Mouse (Mus musculus): ENCODE measurements at regions not wholly inside any gene's neighbourhood (a gene's known extent, or its start where the extent isn't known, plus 50 kb on each side); places are given as distances from the start of the nearest gene placed in this dataset.

GRCm38 (mm10) chr16:77237272-77237603, 223.7 kb downstream of the Usp25 start:
- DNase-seq (ENCODE audit: low spot score): no peak

GRCm38 (mm10) chr16:77236509-77237271, 223.2 kb downstream of the Usp25 start:
- peak; percentile 8 for DNase-seq (ENCODE audit: low spot score)

GRCm38 (mm10) chr16:77236021-77236420, 222.5 kb downstream of the Usp25 start:
- DNase-seq (ENCODE audit: low spot score): no peak

GRCm38 (mm10) chr16:77235449-77235848, 221.9 kb downstream of the Usp25 start:
- DNase-seq (ENCODE audit: low spot score): no peak
